Mouse (Mus musculus) liver, adult (tissue): ENCODE results near the gene Scaf4.

Experiments
- GATA4 ChIP-seq: IDR thresholded peaks from 2 replicates; pipeline ENCODE4 v1.6.1; 2014; ENCODE audit warnings: mild to moderate bottlenecking, low read length; ENCODE audit not compliant: insufficient replicate concordance

Scaf4 gene

GRCm38 (mm10) chr16:90266581-90266980 is 17.7 kb downstream of the Scaf4 start:
- no peak for TF ChIP-seq GATA4

GRCm38 (mm10) chr16:90265106-90265505 is 19.2 kb downstream of the Scaf4 start:
- no peak for TF ChIP-seq GATA4

DNA sequence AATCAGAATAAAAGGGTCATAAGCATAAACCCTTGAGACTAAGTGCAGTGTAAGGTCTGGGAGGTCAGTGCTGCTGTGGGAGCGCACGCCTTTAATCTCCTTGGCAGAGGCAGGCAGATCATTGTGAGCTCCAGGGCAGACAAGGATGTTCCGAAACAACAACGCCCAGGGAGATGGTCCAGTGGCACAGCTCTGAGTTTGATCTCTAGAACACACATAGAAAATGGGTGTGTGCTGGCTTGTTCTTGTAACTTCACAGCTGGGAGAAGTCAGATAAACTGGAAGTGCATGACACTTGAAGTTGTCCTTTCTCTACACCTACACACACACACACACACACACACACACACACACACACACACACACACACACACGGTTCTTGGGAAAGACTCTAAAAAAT is 20.3 kb downstream of the Scaf4 start:
- TF ChIP-seq GATA4, result no peak

DNA sequence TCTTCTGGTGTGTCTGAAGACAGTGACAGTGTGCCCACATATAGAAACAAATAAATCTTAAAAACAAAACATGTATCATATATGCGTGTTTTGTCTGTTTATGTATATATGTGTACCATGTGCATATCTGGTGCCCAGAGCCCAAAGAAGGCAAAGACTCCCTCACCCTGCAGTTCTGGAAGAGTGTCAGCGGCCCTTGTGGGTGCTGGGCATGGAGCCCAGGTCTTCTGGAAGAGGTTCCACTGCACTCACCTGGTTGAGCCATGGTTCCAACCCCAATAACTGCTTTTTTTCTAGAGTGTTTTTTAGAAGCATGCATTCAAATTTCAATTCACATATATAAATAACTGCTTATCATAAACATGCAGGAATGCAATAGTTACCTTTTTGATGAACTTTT is 22.5 kb downstream of the Scaf4 start:
- TF ChIP-seq GATA4, result no peak

GRCm38 (mm10) chr16:90260097-90260496 is 24.2 kb downstream of the Scaf4 start:
- TF ChIP-seq GATA4, result no peak

DNA sequence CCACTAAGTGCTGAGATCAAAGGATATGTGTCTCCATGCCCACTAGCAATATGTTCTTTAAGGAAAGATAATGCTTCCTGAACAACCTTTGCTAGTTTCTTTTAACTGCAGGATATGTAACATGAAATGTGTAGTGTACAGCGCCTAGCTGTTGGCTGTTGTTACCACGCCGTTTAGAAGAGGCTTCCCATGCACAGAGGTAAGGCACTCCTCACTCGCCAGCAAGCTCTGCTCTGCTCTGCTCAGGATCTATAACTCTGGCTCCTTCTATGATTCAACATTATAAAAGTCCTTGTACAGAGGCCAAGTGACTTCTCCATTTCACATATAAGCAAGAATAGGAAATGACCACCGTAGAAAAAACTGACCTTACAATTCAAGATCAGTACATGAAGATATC is 24.7 kb downstream of the Scaf4 start:
- TF ChIP-seq GATA4, result no peak

- TF ChIP-seq GATA4, result no peak
These were observed 25.4 kb downstream of the Scaf4 start for GRCm38 (mm10) chr16:90258950-90259349.

DNA sequence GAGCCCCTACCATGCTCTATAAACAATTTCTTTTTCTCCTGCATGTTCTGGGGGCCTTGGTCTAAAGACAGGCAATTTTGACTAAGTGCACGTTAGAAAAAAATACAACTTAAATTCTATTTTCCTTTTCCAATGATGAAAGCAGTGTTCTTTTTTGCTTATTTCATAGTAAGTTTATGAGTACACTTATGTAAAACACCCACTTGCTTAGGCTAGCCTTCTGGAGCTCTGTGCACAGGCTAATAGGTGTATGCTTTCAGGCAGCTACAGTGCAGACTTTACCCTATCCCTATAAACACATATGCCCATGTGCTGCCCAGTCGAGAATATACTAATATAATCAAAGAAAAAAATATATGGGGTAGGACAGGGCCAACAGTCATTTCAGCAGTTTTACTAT is 31.8 kb downstream of the Scaf4 start:
- no peak for TF ChIP-seq GATA4

DNA sequence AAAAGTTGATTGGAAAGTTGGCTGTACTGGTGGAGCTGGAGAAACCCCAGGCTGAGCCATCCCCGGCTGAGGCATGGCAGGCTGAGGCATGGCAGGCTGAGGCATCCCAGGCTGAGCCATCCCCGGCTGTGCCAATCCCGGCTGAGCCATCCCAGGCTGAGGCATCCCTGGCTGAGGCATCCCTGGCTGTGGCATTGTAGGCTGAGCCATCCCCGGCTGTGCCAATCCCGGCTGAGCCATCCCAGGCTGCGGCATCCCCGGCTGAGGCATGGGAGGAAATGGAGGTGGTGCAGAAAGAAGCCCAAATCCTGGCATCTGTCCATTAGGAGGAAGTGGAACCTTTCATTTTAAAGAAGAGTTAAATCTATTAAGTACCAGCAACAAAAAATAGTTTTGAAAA is 34.2 kb downstream of the Scaf4 start:
- TF ChIP-seq GATA4, result no peak

DNA sequence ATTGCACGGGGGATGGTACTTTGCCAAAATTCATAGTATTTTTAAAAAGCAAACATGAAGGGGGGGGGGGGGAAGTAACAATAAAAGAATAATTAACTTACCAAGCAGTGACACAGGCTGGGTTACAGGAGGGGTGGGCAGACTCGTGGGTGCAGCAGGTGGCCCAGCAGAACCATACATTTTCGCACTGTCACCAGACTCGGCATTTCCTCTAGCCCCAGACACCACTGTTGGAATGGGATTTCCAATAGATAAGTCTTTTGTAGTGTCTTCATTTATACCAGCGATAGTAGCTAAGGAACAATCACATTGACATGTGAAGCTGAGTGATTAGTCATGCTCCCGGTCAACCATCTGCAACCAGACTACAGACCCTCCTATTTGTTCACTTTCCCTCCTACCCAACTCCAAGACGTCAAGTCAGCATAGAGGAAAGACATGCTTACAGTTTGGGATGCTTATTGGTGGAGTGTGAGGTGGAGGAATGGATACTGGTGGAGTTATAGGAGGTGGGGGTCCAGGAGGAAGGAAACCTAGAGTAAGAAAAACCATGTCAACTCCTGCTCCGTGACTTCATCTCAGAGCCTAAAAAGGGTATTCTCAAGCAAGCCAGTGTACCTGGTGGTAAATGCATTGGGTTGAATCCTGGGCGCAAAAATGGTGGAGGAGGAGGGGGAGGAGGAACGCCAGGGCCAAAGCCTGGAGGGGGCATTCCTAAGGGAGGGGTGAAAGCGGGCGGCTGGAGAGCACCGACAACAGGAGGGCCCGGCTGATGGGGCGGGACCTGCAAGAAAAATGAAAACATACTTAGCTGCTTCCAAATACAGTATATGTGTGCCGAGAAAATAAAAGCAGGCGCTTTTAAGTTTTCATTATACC is 41.6 kb downstream of the Scaf4 start:
- no peak for TF ChIP-seq GATA4

DNA sequence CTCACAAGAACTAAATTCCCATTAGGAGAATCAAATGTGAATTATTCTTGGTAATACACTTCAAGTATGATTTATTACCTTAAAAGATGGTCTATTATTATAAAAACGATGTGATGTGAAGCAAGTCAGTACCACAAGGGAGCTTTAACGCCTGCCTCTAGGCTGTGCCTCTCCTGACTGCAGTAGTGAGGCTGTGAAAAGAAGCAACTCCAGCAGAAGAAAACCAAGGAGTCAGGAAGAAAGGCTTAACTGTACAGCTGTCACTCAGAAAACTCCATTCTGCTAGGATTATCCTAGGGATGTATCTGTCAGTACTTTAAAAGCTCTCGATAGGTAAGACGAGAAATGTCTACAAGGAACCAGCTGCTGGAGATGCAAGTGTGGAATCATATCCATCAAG is 42.4 kb downstream of the Scaf4 start:
- no peak for TF ChIP-seq GATA4

GRCm38 (mm10) chr16:90239128-90239746 is 45.1 kb downstream of the Scaf4 start:
- TF ChIP-seq GATA4, result no peak

GRCm38 (mm10) chr16:90235188-90235587 is 49.1 kb downstream of the Scaf4 start:
- TF ChIP-seq GATA4, result no peak

DNA sequence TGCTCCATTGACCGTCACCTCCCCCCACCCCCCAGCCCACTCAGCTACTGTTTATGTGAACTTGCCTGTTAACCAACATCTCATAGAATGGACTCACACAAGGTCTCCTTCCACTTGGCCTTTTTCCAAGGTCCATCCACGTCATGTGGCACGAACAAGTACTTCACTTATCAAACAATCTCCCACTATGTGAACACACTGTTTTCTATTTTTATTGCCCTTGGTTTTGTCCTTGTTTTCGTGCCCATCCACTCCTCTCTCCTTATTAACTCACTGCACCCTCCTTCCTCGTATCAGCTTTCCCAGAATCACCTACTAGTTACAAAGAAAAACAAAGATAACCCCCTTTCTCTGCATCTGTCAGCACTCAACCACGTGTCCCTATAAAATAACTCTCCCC is 49.7 kb downstream of the Scaf4 start:
- TF ChIP-seq GATA4, result no peak

- no peak for TF ChIP-seq GATA4
These were observed 50.6 kb downstream of the Scaf4 start for GRCm38 (mm10) chr16:90233702-90234101.

- TF ChIP-seq GATA4, result no peak
These were observed 53.0 kb downstream of the Scaf4 start for GRCm38 (mm10) chr16:90231302-90231701.
